Mouse (Mus musculus) cerebellum, postnatal 14 days (tissue): ENCODE results near the gene Utrn.

ENCODE experiments used
- DNase-seq, 2 experiments: peaks; one replicate each; pipeline ENCODE4 v3.0.0; 2021; ENCODE audit warnings: mixed read lengths in 2 of 2

Gene Utrn

DNA sequence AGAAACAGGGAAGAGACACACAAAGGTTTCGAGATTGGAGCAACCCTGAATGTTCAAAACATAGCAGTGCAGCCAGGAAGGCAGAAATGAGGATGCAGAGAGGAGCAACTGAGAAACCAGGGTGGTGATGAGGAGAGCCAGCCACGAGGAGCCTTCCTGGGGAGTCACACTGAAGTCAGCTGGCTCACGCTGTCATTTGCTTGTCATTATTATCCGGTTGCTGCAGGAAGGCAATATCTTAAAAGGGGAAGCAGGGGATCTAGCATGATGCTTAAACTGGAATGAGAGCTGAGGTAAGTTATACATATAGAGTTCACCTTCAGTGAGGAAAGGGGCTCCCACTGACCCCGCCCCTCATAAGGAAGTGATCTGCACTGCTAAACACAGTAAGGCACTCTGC lies 368.7 kb downstream of the Utrn start:
- DNase-seq: no peak

DNA sequence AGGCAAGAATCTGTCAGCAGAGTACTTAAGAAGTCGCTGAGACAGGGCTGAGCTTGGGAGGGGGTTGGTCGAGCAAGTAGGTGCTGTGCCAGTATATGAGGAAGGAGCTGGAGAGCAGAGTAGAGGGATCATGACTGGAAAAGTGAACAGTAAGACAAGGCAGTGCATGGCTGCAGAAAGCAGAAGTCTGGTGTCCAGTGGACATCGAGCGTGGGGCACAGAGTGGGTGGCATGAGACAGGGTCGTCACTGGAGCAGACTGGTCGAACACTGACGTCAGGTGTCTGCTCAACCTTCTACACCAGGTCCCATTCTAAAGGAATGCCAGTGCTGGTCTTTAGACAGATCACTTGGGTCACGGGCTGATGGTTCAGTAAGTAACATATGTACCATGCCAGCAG lies 371.6 kb downstream of the Utrn start:
- no peak for DNase-seq

DNA sequence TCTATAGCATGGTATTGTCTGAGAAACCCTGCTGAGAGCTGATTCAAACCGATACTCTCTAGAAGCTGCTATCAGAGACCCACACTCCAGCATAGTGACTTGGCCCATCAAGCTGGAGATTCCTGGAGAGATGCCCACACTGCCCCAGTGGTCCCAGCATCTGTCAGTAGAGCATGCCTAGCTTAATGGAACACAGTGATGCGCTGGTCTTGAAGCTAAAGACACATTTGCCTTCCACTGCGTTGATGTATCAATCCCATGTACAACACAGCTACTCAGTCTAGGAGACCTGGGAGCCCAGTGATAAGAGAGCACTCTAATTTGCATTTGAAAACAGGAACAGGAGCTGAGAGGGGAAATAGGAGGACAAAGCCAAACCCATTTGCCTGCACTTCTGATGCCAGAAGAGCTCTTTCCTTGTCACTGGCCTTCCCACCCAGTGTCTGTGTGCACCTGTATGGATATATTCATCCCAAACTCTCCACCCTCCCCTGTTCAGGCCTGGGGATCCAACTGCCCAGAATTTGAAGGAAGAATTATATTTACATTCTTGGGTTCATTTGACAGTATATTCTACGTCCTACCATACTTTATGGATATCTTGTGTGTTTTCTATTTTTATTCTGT lies 379.5 kb downstream of the Utrn start:
- DNase-seq: peak; percentile 37 to 46

DNA sequence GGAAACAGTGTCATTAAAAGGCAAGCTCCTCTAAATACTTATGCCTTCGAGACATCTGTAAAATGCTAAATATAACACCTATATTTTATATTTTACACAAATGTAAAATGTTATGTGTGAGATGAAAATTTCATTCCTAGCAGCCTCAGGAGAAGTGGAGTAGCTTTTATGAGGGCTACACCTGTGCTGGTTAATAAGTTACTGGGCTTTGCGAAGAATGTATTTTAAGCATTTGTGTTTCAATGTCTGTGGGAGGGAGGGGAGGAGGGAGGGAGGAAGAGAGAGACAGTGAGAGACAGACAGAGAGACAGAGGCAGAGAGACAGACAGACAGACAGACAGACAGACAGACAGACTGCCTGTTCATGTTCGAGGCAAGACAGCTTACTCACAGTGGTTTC lies 380.6 kb downstream of the Utrn start:
- DNase-seq: no peak

DNA sequence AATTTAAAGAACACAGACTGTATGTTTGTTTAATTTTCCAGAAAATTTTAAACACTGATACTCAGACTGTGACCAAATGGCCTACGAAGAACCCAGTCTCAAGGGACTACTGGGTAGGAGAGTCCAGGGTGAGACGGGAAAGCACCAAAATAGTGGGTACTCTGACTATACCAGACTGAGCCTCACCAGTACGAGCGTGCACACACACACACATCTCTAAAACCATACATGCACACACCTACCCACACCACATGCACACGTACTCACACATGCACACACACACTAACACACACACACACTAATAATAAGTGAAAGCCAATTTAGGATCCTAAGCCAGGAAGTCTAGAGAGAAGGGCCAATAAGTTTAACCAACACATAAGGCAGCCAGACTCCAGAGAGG lies 381.0 kb downstream of the Utrn start:
- DNase-seq: no peak

DNA sequence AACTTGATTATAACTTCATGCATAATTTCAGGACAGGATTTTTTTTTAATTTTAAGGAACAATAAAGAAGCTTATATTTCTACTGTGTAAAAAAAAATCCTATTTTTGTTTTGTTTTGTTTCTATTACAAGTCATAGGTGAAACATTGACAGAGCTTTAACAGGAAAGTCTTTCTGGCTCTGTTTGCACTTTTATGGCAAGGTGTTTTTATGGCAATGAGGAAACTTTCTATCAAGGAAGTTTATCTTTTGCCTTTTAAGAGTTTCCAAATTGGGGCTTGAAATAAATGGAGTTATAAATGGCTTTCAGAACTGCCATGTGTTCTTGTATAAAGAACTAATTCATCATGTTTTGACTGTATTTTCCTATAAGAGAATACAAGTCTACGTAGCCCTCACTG lies 385.7 kb downstream of the Utrn start:
- DNase-seq: no peak

DNA sequence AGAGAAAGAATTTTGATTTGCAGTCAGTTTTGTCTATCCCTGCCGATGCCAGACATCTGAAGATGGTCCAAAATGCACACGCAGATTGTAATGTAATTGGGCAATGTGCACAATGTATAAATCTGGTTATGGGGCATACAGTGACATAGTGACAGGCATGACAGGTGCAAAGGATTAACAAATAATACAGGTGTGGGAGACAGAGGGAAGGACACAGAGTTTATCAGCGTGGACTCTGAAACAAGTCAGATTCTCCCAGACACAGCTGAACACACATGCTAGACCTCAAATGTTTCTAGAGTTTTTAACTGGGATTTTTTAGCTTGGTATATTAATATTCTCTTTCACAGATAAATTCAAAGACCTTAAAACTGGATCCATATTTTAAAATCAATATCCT lies 386.2 kb downstream of the Utrn start:
- DNase-seq: no peak

DNA sequence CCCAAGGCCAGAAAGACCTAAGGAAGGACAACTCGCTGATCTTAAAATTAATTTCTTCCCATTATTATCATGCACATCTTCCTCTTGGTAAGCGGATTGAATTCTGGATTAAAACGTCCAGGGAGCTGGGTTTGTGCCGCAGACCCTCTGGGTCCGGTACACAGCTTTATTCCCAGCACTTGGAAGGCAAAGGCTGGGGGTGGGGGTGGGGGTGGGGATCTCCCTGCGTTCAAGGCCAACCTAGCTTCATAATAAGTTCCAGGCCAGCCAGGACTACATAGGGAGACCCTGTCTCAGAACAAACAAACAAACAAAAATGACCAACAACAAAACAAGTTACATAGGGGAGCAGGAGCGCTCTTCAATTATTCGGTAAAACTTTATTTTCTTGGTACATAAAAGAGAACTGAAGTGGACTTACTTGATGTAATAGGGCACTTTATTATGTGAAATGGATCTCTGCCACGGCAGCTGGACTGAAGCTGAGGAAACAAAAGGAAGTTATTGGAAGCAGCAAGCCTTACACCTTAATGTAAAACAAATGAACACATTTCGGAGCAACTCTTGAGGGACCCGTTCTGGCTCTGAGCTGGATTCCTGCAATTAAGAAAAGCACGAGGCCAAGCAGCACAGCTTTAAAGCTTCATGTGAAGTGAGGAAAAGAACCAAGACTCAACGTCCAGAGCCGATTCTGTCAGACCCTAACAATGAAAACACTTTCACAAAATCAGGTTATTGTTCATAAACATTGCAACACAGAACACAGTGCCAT lies 394.1 kb downstream of the Utrn start:
- DNase-seq: no peak

DNA sequence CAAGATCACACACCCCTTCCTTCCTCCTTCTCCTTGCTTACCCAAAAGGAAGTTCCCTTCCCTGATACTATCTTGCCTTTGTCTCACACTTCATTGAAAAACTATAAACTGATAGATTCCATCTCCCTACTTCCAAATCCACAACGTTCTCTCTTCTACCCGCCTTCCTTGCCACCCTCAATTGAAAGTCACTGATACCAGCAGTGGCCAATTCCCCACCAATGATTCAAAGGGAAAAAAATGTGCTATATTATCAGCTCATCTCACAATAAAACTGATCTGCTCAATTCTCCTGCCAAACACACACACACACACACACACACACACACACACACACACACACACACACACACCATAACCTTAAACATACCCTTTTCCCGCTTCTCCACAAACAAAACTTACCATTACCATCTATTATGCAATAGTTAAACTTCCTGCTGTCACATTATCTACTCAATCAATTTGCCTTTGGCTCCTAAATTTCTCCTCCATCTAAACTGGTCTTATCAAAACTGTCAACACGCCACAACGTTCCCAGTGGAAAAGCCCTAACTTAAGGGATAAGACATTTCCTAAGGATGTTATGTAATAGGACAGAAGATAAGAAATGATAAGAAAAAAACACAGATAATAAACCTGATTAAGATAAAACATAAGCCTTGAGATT lies 399.6 kb downstream of the Utrn start:
- no peak for DNase-seq

DNA sequence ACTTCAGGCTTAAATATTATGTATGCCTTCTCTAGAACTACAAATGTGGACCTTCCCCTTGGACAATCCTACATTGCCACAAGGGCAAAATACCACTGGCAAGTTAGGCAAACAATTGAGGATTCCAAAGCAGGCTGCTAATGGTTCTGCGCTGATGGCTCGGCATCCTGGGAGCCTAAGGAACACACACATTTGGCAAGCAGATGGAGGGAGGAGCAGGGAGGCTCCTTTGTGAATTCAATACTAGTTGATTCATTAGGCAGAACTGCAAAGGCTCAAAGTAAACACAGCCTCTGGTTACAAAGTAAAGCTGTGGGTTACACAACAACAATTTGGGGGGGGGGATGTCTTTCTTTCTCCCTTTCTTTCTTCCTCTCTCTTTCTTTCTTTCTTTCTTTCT lies 401.6 kb downstream of the Utrn start:
- DNase-seq: no peak

DNA sequence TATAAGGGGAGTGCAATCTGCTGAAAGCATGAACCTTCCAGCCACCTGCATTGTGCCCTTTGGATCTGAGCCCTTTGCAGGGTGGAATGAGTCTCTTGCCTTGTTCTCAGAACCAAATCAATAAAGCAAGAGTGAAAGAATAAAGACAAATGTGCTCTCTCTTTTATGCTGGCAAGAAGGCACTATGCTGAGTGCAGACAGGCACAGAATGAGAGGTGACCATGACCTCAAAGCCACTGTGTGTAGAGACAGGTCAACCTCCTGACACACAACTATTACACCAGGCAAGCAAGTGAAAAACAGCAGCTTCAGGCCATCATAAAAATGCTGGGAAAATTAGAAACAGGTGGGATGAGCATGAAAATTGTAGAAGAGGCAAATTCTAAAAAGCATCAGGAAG lies 408.2 kb downstream of the Utrn start:
- no peak for DNase-seq

DNA sequence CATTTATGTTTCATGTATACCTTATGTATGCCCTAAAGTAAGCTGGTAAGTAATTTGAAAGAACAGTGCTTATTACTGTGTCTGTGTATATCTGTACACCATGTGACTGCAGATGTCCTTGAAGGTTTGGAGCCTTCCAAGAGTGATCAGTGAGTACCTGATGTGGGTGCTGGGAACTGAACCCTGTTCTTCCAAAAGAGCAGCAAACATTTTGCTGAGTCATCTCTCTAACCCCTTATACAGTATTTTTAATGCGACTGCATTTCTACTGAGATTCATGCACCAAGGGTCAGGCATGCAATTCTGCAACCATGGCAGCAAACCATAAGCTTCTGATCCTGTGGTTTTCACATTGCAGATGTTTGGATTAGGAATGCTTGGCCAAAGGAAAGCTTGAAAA lies 412.3 kb downstream of the Utrn start:
- no peak for DNase-seq

DNA sequence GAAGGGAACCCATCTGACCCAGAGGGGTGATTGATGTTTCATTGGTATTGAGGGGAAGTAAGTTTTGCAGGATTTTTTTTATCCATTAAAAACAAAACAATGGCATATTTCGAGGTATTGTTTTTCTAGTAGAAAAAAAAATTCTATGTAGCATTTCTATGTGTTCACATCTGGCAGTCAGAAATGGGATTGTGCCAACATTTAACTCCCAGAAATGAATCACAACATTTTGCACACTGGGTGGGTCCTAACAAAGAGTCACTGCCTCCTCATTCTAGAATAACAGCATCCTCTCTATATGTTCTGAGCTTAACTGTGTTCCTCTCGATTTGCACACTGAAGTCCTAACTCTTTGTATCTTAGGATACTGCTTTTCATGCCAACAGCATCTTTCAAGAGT lies 416.5 kb downstream of the Utrn start:
- no peak for DNase-seq

DNA sequence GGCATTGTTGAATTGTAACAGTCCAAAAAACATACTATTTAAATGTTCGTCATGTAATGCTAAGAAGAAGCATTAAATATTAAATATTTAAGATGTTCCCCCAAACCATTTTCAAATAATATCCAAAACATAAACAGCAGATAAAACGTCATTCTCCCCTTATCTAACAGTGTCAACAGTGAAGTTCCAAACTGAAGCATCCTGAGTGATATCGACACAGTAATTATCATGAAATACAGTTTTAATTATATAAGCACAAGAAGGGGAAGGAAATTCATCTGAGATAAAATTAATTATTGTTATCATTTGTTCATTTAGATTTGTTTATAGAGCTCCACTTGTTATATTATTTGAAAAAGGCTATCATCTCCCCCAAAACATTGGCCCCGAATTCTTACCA lies 425.0 kb downstream of the Utrn start:
- DNase-seq: no peak

DNA sequence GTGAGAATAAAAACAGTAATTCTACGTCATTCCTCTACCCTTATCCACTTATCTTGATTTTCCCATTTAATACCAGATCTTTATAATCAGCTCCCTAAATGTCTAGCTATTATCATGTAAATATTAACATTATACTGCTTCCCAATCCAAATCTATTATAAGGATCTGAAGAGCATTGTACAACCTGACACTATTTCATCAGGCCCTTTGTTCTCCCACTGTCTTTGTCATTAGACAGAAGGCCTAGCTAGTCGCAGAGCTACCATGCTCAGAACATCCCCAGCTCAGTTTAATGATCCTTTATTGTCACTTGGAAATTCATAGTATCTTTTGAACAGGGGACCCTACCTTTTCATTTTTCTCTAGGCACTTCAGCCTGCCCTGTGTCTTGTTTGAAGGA lies 436.0 kb downstream of the Utrn start:
- no peak for DNase-seq

DNA sequence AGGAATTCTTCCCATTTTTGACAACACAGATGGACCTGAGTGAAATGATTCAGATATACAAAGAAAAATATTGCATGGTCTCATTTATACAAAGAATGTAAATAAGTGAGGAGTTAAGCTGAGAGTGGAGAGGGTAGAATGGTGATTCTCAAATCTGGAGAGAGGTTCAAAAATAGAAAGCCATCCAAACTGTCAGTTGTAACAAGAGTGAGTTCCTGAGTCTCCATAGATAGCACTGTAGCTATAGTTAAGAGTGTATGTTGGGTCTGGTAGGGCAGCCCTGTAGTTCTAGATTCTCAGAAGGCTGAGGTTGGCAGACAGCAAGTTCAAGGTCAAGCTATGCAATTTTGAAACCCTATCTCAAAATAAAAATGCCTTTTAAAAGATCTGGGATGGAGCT lies 438.8 kb downstream of the Utrn start:
- DNase-seq: no peak

DNA sequence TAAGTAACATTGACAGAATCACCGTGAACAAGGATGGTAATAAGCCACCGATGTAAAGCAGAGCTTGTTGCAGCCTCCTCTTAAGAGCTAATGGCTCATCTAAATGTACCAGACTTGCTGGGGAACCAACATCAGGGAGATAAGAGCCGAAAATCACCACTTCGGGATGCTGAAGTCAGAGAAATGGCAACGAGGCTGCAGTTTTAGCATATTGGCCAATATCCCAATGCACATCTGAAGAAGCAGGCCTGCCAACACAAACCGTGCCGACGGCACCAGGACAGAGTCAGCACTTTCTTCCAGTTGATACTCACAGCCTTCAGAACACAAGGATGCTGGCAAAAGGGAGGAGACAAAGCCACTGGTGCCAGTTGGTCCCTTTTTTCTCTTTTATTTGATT lies 442.3 kb downstream of the Utrn start:
- DNase-seq: peak; percentile 40 to 50

DNA sequence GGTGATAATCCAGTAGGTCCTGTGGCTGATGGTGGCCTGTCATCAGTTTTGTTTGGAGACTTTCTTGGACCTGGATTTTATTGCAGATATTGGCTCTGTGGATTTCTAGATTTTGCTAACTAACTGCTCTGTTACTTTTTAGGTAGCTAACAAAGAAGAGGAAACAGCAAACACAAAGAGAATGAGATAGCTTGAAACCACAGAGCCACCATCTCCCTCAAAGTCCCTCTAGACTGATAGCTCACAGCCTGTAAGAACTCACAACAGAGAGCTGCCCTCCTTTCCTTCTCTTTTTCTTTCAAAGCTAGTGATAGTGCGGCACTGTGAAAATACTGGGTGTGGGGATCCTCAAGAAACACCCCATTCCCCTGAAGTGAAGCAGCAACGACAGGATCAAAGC lies 444.2 kb downstream of the Utrn start:
- DNase-seq: no peak

DNA sequence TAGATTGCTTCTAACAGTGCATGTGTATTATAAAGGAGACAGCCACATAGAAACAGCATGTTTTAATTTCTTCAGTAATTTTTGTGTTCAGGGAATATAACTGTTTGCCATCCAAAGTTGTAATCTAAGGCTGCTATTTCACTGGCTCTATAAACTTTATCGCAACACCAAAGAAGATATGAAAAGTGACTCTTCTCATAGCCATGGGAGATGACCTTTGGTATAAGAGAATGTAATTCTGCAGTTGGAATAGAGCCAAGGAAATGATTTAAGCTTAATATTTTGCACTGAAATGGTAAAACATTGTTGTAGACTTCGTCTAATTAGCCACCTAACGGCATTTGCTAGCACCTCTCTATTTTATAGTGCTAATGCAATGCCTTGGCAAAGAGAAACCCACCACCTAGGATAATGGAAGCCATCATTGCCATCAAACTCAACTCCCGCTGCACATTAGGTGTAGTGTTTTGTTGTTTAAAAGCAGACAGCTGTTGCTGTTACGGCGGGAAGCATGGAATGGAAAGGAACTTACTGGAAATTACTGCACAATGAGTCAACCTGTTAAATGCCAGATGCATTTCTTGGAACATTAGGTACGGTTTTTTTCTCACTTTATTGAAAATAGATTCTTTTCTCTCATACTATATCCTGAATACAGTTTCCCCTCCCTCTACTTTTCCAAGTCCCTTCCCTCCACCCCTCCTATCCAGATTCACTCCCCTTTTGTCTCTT lies 445.0 kb downstream of the Utrn start:
- DNase-seq: no peak

DNA sequence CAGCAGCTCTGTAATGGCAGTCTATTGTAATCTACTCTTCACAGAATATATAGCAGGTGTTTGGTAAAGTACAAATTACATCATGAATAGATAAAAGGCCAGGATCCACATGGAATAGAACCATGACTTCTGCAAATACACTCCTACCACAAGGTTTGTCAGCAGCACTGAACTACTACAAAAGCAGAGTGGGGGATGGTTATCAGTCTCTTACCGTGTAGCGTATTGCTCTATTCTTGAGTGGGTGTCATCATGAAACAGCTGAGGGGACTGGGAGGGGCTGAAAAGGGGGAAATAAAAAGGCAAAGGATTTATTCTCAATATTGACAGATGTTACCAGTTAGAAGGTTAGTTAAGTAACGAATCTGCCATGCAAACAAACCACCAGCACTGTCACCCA lies 454.2 kb downstream of the Utrn start:
- no peak for DNase-seq

DNA sequence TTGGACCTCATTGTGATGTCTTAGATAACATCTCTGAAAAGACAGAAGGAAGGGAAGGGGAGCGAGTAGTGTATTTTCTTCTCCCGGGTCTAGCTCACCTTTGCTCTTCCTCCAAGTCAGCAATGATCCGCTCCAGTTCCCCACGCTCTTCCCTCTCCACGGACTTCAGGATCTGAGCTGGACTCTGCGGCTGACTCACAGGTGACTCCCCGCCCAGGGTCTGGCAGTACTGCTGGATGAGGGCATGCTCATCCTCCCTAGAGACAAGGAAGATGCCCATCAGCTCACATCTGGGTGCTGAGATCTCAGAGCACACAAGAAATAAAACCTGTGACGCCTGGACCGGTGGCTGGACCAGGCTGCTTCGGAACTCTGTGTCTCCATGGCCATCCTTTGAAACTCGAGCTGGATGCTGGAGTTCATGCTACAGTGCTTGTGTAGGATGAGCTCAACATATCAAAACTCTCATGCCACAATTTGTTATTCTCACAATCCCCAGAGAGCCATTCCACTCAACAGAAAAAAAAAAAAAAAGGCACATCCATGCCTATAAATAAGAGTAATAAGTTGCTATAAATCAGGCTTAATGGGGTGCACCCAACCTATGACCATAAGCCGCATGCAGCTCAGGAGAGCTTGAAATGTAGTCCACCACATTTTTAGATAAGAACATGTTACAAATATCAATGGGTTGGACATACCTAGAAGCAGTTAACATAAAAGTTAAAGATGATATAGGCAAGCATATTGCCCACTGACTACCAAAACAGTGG lies 462.6 kb downstream of the Utrn start:
- DNase-seq: no peak

DNA sequence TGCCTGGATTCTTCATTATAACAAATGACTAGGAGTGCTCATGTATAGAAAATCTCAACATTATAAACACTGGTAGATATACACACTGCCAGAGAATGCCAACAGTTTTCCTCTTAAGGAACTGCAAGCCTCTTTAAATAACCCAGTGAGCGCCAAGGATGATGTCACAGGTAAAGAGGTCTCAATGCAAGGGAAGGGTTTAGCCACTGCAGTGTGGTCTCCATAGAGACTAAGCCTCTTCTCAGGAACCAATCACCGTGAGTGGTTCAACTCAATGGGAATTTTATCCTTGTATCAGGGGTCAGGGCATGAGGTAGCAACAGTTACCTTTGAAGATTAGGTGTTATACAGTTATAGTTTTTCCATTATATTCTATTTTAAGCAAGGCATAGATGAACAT lies 469.7 kb downstream of the Utrn start:
- no peak for DNase-seq

DNA sequence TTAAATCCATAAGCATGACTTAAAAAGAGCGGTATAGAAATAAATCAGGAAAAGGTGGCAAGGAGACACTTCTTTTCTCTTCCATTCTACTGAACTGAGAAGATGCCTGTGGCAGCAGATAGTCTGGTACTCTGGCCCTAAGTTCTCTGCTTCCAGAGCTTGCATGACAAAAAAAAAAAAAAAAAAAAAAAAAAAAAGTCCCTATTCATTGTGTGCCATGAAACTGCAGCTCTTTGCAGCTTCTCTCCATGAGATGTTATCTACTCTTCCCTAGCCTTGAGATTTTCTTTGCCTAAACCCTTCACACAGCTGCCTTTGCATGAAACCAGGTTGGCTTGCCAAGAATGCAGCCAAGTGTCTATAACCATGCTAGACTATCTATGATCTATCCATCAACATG lies 489.0 kb downstream of the Utrn start:
- DNase-seq: no peak
